Mouse (Mus musculus): Measurements from ENCODE around the gene Nckap5.
A peak's percentile ranks its signal among the peaks of the same experiment; 100 is the strongest.

Nckap5 gene

DNA sequence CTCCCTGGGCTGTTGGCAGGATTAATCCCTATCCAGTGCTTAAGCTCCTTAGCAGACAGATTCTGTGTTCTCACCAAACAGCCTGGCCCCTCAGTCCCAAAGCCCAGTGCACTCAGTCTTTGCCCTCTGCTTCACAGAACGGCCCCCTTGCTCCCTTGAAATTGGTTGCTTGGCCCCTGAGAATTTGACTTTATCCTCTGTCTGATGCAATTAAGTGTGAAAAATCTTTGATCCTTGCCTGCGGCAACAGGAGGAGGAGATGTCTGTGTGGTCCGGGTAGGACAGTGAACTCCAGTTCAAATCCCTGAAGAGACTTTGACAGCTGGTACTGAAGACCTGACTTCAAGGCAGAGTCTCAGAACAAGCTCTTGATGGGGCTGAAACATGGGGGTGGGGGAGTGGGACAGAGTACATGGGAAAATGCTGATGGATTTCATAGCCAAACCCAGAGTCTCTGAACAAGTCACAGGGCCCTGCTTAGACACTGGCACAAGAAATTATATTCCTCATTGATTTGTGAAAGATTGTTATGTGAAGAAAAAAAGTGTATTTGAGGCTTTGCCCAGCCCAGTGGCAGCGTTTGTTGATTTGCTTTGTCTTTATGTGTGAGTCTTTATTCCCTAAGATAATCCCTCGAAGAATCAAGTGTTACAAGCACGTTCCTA is 65.0 kb downstream of the Nckap5 start:
- no peak for DNase-seq (ENCODE audit: low read depth, low spot score)

DNA sequence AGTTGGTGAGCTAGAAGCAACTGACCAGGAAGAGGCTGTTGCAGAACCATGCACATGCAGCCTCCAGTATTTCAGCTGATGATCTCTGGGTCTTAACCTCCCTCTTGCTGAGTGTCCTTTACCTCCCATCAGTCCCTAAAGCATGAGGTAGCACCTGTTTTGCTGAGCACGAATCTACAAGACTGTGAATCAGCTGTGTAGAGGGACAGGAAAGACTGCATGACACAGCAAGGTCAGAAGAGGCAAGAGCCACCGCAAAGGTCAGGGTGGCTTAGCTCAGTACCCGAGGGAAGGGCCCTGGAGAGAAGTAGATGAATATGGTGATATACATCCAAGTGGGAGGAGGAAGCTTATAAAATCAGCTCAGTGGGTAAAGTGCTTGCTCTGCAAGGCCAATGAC is 66.4 kb downstream of the Nckap5 start:
- DNase-seq (ENCODE audit: low read depth, low spot score) = no peak

DNA sequence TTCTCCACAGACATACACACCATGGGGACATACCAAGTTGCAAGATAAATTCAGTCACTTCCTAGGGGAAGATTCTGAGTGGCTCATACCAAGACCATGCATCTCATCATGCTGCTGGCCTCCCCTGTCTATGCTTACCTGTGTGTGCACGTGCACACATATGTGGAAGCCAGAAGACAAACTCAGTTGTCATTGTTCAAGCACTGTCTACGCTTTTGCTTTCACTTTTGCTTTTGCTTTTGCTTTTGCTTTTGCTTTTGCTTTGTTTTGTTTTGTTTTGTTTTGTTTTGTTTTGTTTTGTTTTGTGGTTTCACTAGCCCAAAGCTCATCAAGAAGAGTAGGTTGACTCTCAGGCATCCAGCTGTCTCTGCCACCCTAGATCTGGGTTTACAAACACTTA is 67.4 kb downstream of the Nckap5 start:
- no peak for DNase-seq (ENCODE audit: low read depth, low spot score)

DNA sequence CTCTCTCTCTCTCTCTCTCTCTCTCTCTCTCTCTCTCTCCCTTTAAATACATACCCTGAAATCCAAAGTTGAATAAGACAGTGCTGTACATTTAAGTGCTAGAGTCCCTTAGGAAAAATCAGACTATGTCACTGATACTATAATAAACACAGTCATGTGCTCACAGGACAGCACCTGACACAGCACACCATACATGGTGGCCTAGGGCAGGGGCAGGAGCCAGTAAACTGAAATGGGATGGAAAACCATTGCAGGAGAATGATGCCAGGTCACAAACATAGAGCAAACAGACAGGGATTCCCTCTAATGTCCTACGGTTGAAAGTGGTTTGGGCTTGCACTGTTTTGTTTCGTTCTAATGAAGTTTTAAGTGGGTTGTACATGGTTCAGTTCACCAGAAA is 70.2 kb downstream of the Nckap5 start:
- DNase-seq (ENCODE audit: low read depth, low spot score) = no peak

DNA sequence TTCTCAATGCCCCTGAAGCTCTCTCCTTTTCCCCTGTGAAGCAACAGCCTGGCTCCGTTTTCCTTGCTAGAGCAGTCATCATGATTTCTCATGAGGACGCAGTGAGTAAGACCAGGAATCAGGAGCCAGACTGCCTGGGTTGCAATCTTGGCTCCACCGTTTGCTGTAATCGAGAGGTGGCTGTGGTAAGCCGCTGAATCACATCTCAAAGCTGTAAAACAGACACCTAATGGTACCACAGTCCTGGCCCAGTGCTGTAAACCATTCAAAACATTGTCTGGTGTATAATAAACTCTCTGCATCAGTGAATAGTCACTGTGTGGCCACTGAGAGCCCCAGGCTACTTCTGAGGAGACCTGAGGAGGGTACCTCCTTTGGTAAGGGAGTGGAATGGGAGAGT is 74.9 kb downstream of the Nckap5 start:
- peak; percentile 10 for DNase-seq (ENCODE audit: low read depth, low spot score)

DNA sequence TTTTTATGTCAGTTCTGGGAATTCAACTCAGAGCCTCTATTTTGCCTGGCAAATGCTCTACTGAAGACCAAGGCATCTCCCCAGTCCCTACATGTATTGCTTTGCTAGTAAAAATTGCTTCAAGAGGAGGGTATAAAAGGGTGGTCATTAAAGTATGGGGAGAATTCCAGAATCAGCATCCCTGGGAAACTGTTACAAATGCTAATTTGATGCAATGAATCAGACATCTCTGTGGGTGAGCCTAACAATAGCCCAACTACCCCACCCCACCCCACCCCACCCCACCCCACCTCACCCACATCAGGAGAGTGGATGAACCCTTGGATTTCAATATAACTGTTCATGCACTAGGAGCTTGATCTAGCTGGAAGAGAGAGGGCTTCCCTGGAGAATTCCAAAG is 77.0 kb downstream of the Nckap5 start:
- no peak for DNase-seq (ENCODE audit: low read depth, low spot score)

DNA sequence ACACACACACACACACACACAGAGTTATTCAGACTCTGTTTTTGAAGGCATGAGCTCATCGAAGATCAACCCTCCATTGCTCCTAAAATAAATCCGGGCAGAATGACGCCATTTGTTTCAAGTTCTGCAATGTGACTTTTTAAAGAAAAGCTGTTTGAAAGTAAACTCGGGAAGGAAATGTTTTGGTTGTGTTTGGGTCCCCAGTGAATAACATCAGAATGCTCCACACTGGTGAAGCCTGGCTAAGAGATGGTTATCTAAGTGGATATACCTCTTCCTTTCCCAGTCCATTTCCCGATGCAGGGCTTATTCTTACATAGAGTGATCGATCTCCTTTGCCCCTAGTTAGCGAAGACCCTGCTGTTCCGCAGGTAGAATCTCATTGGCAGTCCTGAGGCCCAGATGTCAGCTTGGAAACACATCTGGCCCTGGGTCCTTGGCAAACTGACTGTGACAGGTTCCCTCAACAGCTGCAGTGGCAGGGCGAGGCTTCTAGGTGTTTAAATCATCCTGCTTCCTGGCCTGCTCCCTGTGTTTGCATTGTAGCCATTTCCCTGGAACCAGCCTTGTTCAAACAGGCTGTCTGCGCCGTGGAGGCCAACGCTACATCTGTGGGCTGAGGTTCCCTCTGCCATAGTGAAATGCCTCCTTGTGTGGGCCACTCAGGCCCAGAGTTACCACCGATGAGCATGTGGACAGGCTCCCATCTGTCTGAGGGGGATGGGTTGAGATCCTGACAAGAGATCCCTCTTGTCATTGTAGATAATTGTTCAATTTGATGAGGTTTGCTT is 78.2 kb downstream of the Nckap5 start:
- DNase-seq (ENCODE audit: low read depth, low spot score) = no peak

DNA sequence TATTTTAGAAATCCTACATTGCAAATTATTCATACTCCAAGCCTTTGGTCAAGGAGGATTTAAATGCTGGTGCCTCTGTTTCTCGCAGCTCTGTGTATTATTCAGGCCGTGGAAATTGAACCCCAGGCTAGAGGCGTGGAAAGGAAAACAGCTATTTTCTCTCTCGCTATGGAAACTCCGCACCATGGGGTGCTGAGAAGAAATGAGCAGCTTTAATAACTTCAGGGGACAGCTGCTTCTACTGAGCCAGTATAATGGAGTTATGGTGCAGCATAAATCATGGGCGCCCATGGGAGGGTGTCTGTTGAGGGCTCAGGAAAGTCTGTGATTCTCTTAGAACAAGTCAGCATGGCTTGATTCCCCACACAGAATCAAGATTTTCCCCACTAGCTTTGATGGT is 79.5 kb downstream of the Nckap5 start:
- DNase-seq (ENCODE audit: low read depth, low spot score) = no peak

DNA sequence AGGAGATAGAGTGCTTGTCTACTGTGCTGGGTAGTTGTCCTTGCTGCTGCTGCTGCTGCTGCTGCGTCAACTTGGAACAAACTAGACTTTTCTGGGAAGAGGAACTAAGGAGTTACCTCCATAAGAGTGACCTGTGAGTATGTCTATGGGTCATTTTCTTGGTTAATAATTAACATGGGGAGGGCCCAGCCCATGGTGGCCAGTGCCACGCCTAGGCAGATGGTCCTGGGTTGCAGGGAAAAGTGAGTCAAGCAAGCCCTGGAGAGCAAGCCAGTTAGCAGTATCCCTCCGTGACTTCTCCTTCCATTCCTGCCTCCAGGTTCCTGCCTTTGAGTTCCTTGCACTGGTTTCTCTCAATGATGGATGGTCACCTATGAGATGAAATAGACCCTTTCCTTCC is 80.4 kb downstream of the Nckap5 start:
- DNase-seq (ENCODE audit: low read depth, low spot score) = no peak

DNA sequence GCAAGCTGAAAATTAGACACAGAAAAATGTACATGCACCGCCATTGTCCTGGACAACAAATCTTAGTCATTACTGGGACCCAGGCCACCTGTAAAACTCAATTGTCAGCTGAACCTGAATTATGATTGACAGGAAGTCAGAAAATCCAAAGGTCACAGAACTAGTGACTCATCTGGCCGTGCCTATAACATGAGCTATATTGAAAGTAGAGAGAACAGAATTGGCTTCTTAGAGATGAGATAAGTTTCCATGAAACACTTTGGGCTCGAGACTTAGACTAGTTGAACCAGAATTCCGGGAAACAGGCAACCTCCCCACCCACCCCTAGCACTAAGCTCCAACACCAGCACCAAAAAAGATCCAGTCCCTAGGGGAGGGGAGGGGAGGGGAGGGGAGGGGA is 82.7 kb downstream of the Nckap5 start:
- DNase-seq (ENCODE audit: low read depth, low spot score) = no peak

DNA sequence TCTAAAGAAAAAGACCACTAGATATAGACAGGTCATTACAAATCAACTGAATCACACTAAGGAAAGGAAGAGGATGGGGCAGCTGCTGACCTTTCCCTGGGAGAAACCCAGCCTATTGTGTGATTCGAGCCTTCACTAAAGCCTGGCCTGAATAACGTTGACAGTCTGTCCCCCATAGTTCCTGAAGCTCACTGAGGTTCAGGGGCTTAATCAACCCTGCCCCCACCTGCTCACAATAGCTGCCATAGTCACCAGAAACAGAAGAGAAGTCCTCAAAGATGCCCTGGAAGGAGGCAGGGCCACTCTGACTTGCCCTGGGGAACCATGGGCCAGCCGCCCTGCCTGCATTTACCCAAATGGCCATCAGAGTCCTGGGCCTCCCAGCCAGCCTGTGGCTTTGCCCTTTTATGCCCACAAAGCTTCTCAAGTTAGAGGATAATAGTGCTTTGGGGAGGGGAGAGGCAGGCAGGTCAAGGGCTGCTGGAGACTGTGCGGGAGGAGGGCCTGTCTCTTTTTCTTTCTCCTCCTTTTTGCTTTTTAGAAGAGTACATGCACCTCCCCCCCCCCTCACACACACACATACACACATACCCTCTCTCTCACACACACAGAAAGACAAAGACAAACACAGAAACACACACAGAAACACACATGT is 85.0 kb downstream of the Nckap5 start:
- no peak for DNase-seq (ENCODE audit: low read depth, low spot score)

DNA sequence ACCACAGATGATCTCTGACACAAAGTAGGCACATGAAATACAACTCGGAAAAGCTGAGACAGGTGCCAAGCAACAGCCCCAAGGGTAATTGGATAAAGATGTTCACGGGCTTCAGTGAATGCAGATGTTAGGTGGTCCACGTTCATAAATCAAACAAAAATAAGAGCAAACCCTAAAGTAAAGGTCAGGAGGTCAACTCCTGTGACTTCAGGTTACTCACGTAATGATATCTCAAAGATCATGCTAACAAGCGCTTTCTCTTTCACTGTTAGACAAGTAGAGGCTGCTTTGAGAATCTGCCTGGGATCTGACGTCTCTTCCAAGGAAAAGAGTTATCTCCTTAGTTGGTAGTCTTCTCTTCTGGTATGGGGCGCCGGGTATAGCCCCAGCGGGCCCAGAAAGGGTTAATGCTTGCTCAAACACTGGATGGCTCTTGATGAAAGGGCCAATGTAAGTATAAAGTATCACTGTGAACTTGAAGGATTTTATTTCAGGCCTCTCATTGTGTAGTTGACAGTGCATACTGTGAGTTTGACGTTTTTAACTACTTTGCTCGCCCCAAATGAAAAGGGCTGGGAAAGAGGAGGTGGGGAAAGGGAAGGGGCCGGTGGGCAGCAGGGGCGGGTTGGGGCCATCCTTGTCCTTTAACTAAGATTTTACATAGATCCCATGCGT is 85.8 kb downstream of the Nckap5 start:
- no peak for DNase-seq (ENCODE audit: low read depth, low spot score)

DNA sequence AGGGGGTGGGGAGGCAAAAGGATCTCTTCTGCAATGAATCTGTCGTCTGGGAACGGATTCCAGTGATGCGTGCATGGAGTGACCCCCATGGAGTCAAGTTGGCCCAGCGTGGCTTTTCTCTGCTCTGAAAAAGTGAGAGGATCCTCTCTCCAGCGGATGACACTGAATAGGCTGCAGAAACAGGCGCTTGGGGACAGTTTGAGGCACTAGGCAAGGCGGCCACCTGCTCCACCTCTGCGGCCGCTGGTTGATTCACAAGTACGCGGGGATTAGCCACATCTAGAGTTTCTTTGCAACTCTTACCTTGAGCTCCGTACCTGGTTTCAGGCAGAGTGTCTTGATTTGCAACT is 92.3 kb downstream of the Nckap5 start:
- DNase-seq (ENCODE audit: low read depth, low spot score) = no peak

DNA sequence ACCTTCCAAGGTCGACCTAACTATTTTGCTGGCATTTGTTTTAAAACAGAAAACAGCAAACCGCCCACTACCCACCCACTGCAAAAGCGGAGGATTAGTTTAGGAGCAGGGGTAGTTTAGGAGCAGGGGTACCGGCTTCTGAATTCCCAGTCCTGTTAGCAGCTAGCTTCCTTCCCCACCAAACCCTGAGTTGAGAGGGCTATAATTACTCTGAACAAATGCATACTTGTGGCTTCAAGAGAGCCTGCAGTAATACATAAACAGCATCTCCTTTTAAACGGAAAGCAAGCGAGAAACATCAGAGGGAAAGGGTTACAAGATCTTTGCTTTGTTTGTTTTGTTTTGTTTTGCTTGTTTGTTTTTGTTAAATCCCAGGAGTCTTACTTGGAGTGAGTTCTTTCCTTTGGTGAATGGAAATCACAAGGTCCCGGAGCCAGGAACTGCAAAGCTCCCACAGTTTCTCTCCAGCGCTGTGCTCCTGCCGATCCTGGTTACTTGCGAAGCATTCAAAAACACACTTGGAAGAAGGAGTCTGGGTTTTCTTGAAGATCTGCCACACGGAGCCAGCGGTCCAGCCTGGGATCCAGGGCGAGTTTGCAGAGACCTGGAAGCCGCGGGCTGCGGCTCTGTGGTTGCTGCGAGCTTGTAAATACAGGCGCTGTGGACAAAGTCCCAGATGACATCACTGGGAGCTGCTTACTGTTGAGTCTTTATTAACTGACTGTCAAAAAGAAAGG is 92.9 kb downstream of the Nckap5 start:
- peak; percentile 18 for DNase-seq (ENCODE audit: low read depth, low spot score)

DNA sequence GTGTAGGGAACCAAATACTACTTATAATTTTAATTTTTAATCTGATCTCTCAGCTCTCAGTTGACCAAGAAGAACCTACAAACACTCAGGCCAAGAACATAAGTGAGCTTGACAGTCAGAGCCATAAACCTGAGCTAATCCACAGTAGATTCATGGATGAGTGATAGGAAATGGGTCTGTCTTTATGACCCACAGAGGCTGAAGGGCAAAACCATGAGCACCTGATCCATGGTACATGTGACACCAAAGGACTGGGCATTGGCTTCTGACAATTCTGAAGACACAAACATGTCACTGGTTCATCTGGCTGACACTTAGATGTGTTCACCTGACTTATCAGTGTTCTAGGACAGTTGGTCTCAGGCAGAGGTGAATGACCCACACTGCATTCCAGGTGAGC is 98.9 kb downstream of the Nckap5 start:
- DNase-seq (ENCODE audit: low read depth, low spot score) = no peak

DNA sequence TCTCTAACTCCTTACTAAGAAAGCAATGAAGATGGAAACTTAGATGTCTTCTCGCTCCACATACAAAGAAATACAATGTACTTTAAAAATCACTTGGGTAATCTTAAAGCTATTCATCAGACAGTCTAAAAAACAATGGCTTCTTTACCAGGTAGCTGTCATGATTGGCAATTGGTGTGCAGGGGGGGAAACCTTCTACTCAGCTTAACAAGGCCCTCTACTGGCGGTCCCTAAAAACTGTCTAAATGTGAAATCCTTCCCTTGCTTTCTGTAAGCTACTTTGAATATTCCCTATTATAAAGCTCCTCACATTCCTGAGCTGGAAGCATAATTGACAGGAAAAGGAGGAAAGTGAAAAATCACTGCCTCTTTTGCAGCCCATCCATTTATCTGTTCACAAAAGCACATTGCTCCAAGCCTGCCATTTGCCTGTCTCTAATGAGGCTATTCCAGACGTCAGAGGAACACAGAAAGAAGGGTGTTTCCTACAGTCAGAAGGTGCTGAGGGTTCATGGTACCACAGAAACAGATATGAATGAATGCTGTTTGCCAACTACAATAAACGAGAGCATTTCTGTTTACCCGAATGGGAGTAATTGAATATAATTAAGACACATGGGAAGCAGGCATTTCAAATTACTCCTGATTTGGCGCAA is 104.1 kb downstream of the Nckap5 start:
- DNase-seq (ENCODE audit: low read depth, low spot score) = no peak

DNA sequence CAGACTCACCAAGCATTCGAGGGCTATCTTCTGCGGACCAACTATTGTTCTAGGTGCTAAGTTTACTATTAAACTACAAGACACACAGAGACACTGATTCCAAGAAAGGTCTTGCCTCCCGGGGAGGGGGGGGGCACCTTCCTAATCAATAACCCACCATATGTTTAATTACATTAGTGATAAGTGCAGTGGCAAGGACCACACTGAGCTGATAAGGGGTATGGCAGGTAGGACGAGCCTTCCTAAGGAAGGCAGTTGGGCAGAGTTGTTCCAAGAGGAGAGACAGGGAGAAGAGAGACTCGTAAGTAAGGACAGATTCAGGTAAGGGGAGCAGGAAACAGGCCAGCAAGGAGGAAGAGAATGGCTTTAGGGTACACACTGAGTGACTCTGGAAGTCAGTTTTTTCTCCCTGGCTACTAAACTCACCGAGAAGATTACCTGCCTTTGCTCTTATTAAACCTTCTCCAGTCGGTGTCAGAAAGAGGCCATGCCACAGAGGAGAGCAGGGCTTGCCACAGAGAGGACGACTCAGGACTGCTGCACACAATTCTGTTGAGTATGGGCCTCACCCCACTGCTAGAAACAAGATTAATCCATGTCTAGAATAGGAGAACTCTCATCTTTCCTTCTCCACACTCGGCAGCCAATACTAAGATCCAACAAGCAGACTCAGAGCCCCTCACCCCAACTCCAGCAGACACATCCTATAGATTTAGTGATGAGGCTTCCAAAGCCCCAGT is 104.8 kb downstream of the Nckap5 start:
- DNase-seq (ENCODE audit: low read depth, low spot score) = no peak

DNA sequence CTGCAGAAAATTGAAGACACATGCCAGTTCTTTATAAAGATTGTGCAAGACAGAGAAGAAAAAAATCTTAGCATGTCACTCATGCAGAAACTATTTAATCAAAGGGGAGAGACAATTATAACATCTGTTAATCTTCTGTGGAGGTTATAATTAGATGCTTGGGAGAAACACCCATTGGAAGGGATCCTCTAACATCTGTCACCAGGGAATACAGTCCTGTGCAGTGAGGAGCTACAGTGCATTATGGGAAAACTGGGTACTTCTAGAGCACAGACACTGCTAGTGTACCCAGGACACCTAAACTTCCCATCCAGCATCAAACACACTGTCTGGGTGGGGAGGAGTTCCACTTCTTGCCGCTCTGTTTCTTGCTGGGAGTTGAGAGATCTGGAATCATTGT is 108.7 kb downstream of the Nckap5 start:
- DNase-seq (ENCODE audit: low read depth, low spot score) = no peak

DNA sequence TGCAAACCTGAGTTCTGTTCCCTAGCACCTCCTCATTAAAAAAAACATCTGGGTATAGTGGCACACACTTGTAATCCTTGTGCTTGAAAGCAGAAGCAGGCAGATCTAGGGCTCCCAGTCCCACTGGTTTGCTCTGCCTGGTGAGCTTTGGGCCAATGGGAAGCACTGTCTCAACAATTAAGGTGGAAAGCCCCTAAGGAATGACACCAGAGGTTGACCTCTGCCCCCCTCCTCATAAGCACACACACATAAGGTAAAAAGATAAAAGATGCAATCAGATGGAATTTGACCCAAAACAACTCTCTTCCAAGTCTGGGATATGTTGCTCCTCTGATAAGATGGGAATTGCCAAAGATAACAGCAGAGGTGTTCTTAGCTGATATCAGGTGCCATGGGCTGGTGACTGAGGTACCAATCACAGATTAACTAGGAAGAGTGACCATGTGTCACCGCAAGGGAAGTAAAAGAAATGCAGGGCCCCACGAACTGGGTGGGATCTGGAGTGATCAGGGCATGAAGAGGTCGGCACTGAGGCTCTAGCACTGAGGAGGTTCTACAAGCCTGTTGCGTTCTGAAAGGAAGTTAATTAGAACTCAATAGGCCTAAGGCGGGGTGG is 110.8 kb downstream of the Nckap5 start:
- DNase-seq (ENCODE audit: low read depth, low spot score) = no peak

DNA sequence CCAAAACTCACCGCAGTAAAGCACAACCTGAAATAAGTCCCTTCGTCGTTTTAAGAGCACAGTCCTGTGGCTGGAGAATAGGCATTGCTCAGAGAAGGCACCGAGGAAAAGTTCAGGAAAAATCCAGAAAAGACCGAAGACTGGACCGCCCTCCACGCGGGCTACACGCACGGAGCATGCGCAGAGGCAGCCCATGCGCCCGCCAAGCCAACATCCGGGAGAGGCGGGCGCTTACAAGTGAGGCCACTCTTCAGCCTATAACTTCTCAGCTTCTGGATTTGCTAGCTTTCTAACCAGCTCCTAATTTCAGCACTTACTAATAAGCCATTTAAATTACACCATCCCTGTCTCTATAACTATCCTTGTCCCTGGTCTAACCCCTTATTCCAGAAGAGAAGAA is 124.0 kb downstream of the Nckap5 start:
- no peak for DNase-seq (ENCODE audit: low read depth, low spot score)

Measured in skeletal muscle tissue, adult 2 months (tissue).